Mouse (Mus musculus): Measurements from ENCODE around the gene Dixdc1. TPM values are rescaled to one million over a fixed set of nuclear protein-coding genes. Genes with fewer than 3 reads are reported as not detected.

The Dixdc1 gene
- total and polyA plus RNA-seq, 3 experiments = 0.07 TPM; not detected in 2

DNA sequence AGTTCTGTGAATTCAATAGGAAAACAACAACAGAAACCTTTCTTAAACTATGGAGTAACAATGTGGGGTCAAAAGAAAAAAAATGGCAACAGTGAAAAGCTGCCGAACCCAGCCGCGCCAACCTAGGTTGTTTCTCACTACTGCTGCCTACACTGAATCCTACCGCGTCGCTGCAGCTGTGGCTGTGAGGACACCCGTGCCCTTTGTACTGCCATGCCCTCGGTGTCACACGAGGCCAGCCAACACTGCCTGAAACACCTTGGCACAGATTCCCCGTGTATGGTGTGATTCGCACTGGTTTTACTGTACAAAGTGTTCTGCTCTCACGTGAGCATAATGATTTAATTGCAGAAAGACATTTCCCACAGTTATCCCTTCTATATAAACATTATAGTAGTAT is 78.9 kb downstream of the Dixdc1 start:
- DNase-seq (ENCODE audit: low read depth, low spot score) = peak; percentile 30
- H3K4me3 ChIP-seq (ENCODE audit: control insufficient read depth in 1 of 2, insufficient read depth in 1 of 2, low read depth in 2 of 2, low read length in 2 of 2) = peak overlapping the region; percentile 94 to 98
- peak overlapping the region; percentile 89 for H3K9ac ChIP-seq (ENCODE audit: control insufficient read depth, low read depth, low read length, poor library complexity, severe bottlenecking)
- TF ChIP-seq KAT2A (conservative IDR thresholded peaks at IDR 0.05; ENCODE audit: low read depth, low read length) (no peak), CHD1 (IDR thresholded peaks at IDR 0.05; ENCODE audit: low read depth, low read length) (no peak), TCF12 (IDR thresholded peaks at IDR 0.05; ENCODE audit: low read depth, low read length) (no peak), GABPA (IDR thresholded peaks at IDR 0.05; ENCODE audit: low read depth, low read length) (no peak), USF1 (IDR thresholded peaks at IDR 0.05; ENCODE audit: low read depth, low read length) (no peak), RAD21 (IDR thresholded peaks at IDR 0.05; ENCODE audit: low read depth, low read length) (no peak), JUND (IDR thresholded peaks at IDR 0.05; ENCODE audit: low read depth, low read length) (no peak), POLR2AphosphoS2 (IDR thresholded peaks at IDR 0.05; ENCODE audit: low read length) (no peak), TAL1 (IDR thresholded peaks at IDR 0.05; ENCODE audit: low read length) (no peak), POLR2A (IDR thresholded peaks at IDR 0.05; ENCODE audit: control insufficient read depth in 1 of 2, insufficient read depth in 1 of 2, low read depth in 1 of 2, low read length in 2 of 2, poor library complexity in 1 of 2) (no peak), ETS1 (IDR thresholded peaks at IDR 0.05; ENCODE audit: low read depth, low read length) (no peak), SMC3 (IDR thresholded peaks at IDR 0.05; ENCODE audit: low read depth, low read length) (no peak)
- no peaks in the 10 kb centered on the region for H3K27me3 ChIP-seq (ENCODE audit: control insufficient read depth in 1 of 2, insufficient read depth in 2 of 2, low read length in 2 of 2)
- no peaks in the 10 kb centered on the region for H3K9me3 ChIP-seq (replicated peaks; ENCODE audit: insufficient read depth, low read length)
- peaks cover 20% of the 10 kb centered on the region for H3K79me2 ChIP-seq (ENCODE audit: control insufficient read depth, insufficient read depth, low read length, poor library complexity)
- no peak overlapping the region; the same call in 1 of the 2 replicates for H3K27ac ChIP-seq (ENCODE audit: control insufficient read depth, low read depth, low read length)
- peaks cover 1 to 7% of the 10 kb centered on the region in 2 experiments; a peak in 2 of 4 replicates for H3K4me1 ChIP-seq (ENCODE audit: control insufficient read depth in 1 of 2, insufficient read depth in 2 of 2, low read length in 2 of 2)
- H3K36me3 ChIP-seq (ENCODE audit: control insufficient read depth in 1 of 2, insufficient read depth in 2 of 2, low read length in 2 of 2) = peaks cover 11 to 19% of the 10 kb centered on the region in 2 experiments

DNA sequence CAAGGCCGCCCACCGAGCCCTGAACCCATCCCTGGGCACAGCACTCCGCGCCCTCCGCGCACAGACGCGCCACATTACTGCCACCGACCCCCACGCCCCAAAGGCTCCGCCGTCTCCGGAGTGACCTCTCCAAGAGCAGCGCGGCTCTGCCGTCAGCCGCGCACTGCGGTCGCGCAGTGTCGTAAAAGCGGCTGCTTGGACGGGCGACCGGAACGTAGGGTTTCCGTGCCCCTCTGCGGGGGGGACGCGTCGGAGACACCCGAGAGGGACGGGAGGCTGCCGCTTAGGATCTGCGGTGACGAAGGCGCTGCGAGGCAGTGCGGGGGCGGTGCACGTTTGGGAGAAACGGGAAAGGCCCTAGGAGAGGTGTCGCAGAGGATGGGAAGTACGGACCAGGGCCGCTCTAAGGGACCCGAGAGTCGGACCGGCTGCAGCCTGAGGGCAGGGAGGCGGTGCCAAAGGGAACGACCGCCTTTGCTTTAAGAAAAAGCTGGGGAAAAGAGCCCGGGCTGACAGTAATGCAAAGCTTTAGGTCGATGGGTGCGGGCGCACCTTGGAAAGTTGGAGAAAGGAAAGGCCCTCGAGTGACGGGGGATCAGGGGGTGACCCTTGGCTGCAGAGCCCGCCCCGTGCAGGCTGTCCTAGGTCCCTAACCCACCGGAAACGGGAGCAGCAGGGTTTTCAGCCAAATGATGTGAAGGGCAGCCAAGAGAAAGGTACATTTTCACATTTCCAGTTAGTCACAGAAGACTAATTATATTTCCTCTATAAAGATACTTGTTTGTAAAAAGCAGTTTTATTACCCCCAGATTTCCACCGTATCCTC is 79.7 kb downstream of the Dixdc1 start, which contains the start of gene Dlat:
Gene Dlat, minus strand, starts transcription at position 389 of the 826 bp plus-strand sequence.
- Histone ChIP-seq H3K9me3 (replicated peaks; ENCODE audit: insufficient read depth, low read length) (no peaks in the 10 kb centered on the region), H3K36me3 (ENCODE audit: control insufficient read depth in 1 of 2, insufficient read depth in 2 of 2, low read length in 2 of 2) (peaks cover 11 to 19% of the 10 kb centered on the region in 2 experiments), H3K27me3 (ENCODE audit: control insufficient read depth in 1 of 2, insufficient read depth in 2 of 2, low read length in 2 of 2) (no peaks in the 10 kb centered on the region), H3K27ac (ENCODE audit: control insufficient read depth, low read depth, low read length) (peak within 1 kb of the TSS; percentile 59), H3K4me3 (ENCODE audit: control insufficient read depth in 1 of 2, insufficient read depth in 1 of 2, low read depth in 2 of 2, low read length in 2 of 2) (peak within 1 kb of the TSS; percentile 94 to 98), H3K4me1 (ENCODE audit: control insufficient read depth in 1 of 2, insufficient read depth in 2 of 2, low read length in 2 of 2) (peaks cover 1 to 7% of the 10 kb centered on the region in 2 experiments; a peak in 2 of 4 replicates), H3K79me2 (ENCODE audit: control insufficient read depth, insufficient read depth, low read length, poor library complexity) (peaks cover 20% of the 10 kb centered on the region), H3K9ac (ENCODE audit: control insufficient read depth, low read depth, low read length, poor library complexity, severe bottlenecking) (peak within 1 kb of the TSS; percentile 89)
- peak; percentile 92 for DNase-seq (ENCODE audit: low read depth, low spot score)
- TF ChIP-seq ZMIZ1 (IDR thresholded peaks at IDR 0.05; ENCODE audit: low read depth, low read length) (peak; percentile 87), CTCF (IDR thresholded peaks at IDR 0.05 in 2 of 3, conservative IDR thresholded peaks at IDR 0.05 in 1 of 3; ENCODE audit: control insufficient read depth in 1 of 3, insufficient read depth in 1 of 3, low read depth in 2 of 3, low read length in 3 of 3, poor library complexity in 1 of 3, severe bottlenecking in 1 of 3) (no peak), MEF2A (IDR thresholded peaks at IDR 0.05; ENCODE audit: extremely low read depth, insufficient replicate concordance, low read depth, low read length, poor library complexity, severe bottlenecking) (no peak), MAZ (IDR thresholded peaks at IDR 0.05; ENCODE audit: low read depth, low read length) (peak; percentile 88), SIN3A (IDR thresholded peaks at IDR 0.05; ENCODE audit: low read length) (peak; percentile 74; the same call in 1 of the 2 replicates), NRF1 (IDR thresholded peaks at IDR 0.05; ENCODE audit: insufficient read depth, low read depth, low read length, poor library complexity, severe bottlenecking) (peak; percentile 65), CHD1 (IDR thresholded peaks at IDR 0.05; ENCODE audit: low read depth, low read length) (no peak; the same call in 1 of the 2 replicates), POLR2AphosphoS2 (IDR thresholded peaks at IDR 0.05; ENCODE audit: low read length) (no peak; the same call in 1 of the 2 replicates), ETS1 (IDR thresholded peaks at IDR 0.05; ENCODE audit: low read depth, low read length) (0 out of 2 replicates have a peak, but pooled peaks have one; percentile 39), NELFE (IDR thresholded peaks at IDR 0.05; ENCODE audit: low read depth, low read length) (peak; percentile 87), TBP (IDR thresholded peaks at IDR 0.05; ENCODE audit: low read depth, low read length) (peak; percentile 45; the same call in 1 of the 2 replicates), BHLHE40 (IDR thresholded peaks at IDR 0.05; ENCODE audit: borderline replicate concordance, low read depth, low read length) (peak; percentile 12; the same call in 1 of the 2 replicates), MAX (IDR thresholded peaks at IDR 0.05; ENCODE audit: low read length) (peak; percentile 49), MAFK (IDR thresholded peaks at IDR 0.05; ENCODE audit: borderline replicate concordance, low read depth, low read length) (no peak), EP300 (IDR thresholded peaks at IDR 0.05; ENCODE audit: low read depth in 1 of 2, low read length in 2 of 2) (0 out of 4 replicates have a peak, but pooled peaks of 1 of the 2 experiments have one; percentile 29), POLR2A (IDR thresholded peaks at IDR 0.05; ENCODE audit: control insufficient read depth in 1 of 2, insufficient read depth in 1 of 2, low read depth in 1 of 2, low read length in 2 of 2, poor library complexity in 1 of 2) (peak; percentile 86 to 87), ZKSCAN1 (IDR thresholded peaks at IDR 0.05; ENCODE audit: low read depth, low read length) (no peak), RCOR1 (IDR thresholded peaks at IDR 0.05; ENCODE audit: low read depth, low read length) (0 out of 2 replicates have a peak, but pooled peaks have one; percentile 5), HCFC1 (IDR thresholded peaks at IDR 0.05; ENCODE audit: low read depth, low read length) (peak; percentile 90), MXI1 (IDR thresholded peaks at IDR 0.05; ENCODE audit: low read depth, low read length) (peak; percentile 74; the same call in 1 of the 2 replicates), KAT2A (conservative IDR thresholded peaks at IDR 0.05; ENCODE audit: low read depth, low read length) (peak; percentile 79)
